Mouse (Mus musculus): ENCODE measurements around the gene Smap1. TPM values are rescaled to one million over a fixed set of nuclear protein-coding genes. Genes with fewer than 3 reads are reported as not detected.

Smap1 gene
- polyA plus RNA-seq, 1 experiment from 2014 or later: 48.4 TPM

GRCm38 (mm10) chr1:23902736-23903135 is 19.4 kb downstream of the Smap1 start:
- H3K4me1 ChIP-seq (replicated peaks; ENCODE audit: control insufficient read depth, insufficient read depth, low read length): peaks cover 16% of the 10 kb centered on the region
- H3K36me3 ChIP-seq (ENCODE audit: control insufficient read depth, insufficient read depth, low read length): no peaks in the 10 kb centered on the region
- H3K27ac ChIP-seq (ENCODE audit: low read depth, low read length): no peak overlapping the region
- ATAC-seq (replicated peaks; ENCODE audit: low FRiP score): no peak
- H3K4me3 ChIP-seq (ENCODE audit: low read depth, low read length): no peak overlapping the region
- DNase-seq (ENCODE audit: low spot score): no peak
- WGBS: 72% methylated on average over 2 of the region's 2 CpGs
- H3K4me2 ChIP-seq: no peak overlapping the region
- H3K9me3 ChIP-seq (ENCODE audit: control insufficient read depth, low read length): no peaks in the 10 kb centered on the region
- no peak overlapping the region for H3K9ac ChIP-seq (ENCODE audit: low read depth, low read length)
- no peaks in the 10 kb centered on the region for H3K27me3 ChIP-seq (replicated peaks; ENCODE audit: control insufficient read depth, insufficient read depth, low read length)

- ATAC-seq (replicated peaks; ENCODE audit: low FRiP score) (peak; percentile 84), DNase-seq (ENCODE audit: low spot score) (no peak)
- H3K27ac ChIP-seq (ENCODE audit: low read depth, low read length): peak overlapping the region; percentile 48; the same call in 1 of the 2 replicates
- H3K27me3 ChIP-seq (replicated peaks; ENCODE audit: control insufficient read depth, insufficient read depth, low read length): no peaks in the 10 kb centered on the region
- peak overlapping the region; percentile 41 for H3K4me2 ChIP-seq
- no peak overlapping the region for H3K4me3 ChIP-seq (ENCODE audit: low read depth, low read length)
- no peak overlapping the region for H3K9ac ChIP-seq (ENCODE audit: low read depth, low read length)
- H3K4me1 ChIP-seq (replicated peaks; ENCODE audit: control insufficient read depth, insufficient read depth, low read length): peaks cover 16% of the 10 kb centered on the region
- no peaks in the 10 kb centered on the region for H3K9me3 ChIP-seq (ENCODE audit: control insufficient read depth, low read length)
- H3K36me3 ChIP-seq (ENCODE audit: control insufficient read depth, insufficient read depth, low read length): no peaks in the 10 kb centered on the region
- WGBS: 49% methylated on average over 5 of the region's 5 CpGs
Measured at GRCm38 (mm10) chr1:23899647-23900020, 22.5 kb downstream of the Smap1 start.

GRCm38 (mm10) chr1:23899020-23899646 is 23.0 kb downstream of the Smap1 start:
- Histone ChIP-seq H3K27me3 (replicated peaks; ENCODE audit: control insufficient read depth, insufficient read depth, low read length) (no peaks in the 10 kb centered on the region), H3K4me3 (ENCODE audit: low read depth, low read length) (no peak overlapping the region), H3K9ac (ENCODE audit: low read depth, low read length) (no peak overlapping the region), H3K27ac (ENCODE audit: low read depth, low read length) (peak overlapping the region; percentile 48), H3K36me3 (ENCODE audit: control insufficient read depth, insufficient read depth, low read length) (no peaks in the 10 kb centered on the region), H3K4me1 (replicated peaks; ENCODE audit: control insufficient read depth, insufficient read depth, low read length) (peaks cover 16% of the 10 kb centered on the region), H3K9me3 (ENCODE audit: control insufficient read depth, low read length) (no peaks in the 10 kb centered on the region), H3K4me2 (peak overlapping the region; percentile 41)
- DNase-seq (ENCODE audit: low spot score) (no peak), ATAC-seq (replicated peaks; ENCODE audit: low FRiP score) (peak; percentile 64)
- 37% methylated on average over 3 of the region's 3 CpGs for WGBS

- no peak overlapping the region for H3K4me2 ChIP-seq
- 66% methylated on average over 1 of the region's 1 CpGs for WGBS
- no peak for ATAC-seq (replicated peaks; ENCODE audit: low FRiP score)
- H3K4me3 ChIP-seq (ENCODE audit: low read depth, low read length): no peak overlapping the region
- H3K36me3 ChIP-seq (ENCODE audit: control insufficient read depth, insufficient read depth, low read length): no peaks in the 10 kb centered on the region
- no peaks in the 10 kb centered on the region; the same call in 1 of the 2 replicates for H3K4me1 ChIP-seq (replicated peaks; ENCODE audit: control insufficient read depth, insufficient read depth, low read length)
- no peak overlapping the region for H3K9ac ChIP-seq (ENCODE audit: low read depth, low read length)
- DNase-seq (ENCODE audit: low spot score): no peak
- no peaks in the 10 kb centered on the region for H3K27me3 ChIP-seq (replicated peaks; ENCODE audit: control insufficient read depth, insufficient read depth, low read length)
- H3K9me3 ChIP-seq (ENCODE audit: control insufficient read depth, low read length): no peaks in the 10 kb centered on the region
- no peak overlapping the region for H3K27ac ChIP-seq (ENCODE audit: low read depth, low read length)
Measured at GRCm38 (mm10) chr1:23892072-23892471, 30.0 kb downstream of the Smap1 start.

GRCm38 (mm10) chr1:23884914-23885313 is 37.2 kb downstream of the Smap1 start:
- no peak overlapping the region for H3K4me3 ChIP-seq (ENCODE audit: low read depth, low read length)
- no peaks in the 10 kb centered on the region for H3K36me3 ChIP-seq (ENCODE audit: control insufficient read depth, insufficient read depth, low read length)
- H3K27ac ChIP-seq (ENCODE audit: low read depth, low read length): no peak overlapping the region
- no peaks in the 10 kb centered on the region for H3K9me3 ChIP-seq (ENCODE audit: control insufficient read depth, low read length)
- WGBS: 93% methylated on average over 7 of the region's 7 CpGs
- H3K9ac ChIP-seq (ENCODE audit: low read depth, low read length): no peak overlapping the region
- ATAC-seq (replicated peaks; ENCODE audit: low FRiP score): no peak
- H3K4me1 ChIP-seq (replicated peaks; ENCODE audit: control insufficient read depth, insufficient read depth, low read length): no peaks in the 10 kb centered on the region; the same call in 1 of the 2 replicates
- no peak overlapping the region for H3K4me2 ChIP-seq
- no peaks in the 10 kb centered on the region for H3K27me3 ChIP-seq (replicated peaks; ENCODE audit: control insufficient read depth, insufficient read depth, low read length)
- no peak for DNase-seq (ENCODE audit: low spot score)

GRCm38 (mm10) chr1:23884087-23884668 is 37.9 kb downstream of the Smap1 start:
- Histone ChIP-seq H3K27ac (ENCODE audit: low read depth, low read length) (no peak overlapping the region), H3K36me3 (ENCODE audit: control insufficient read depth, insufficient read depth, low read length) (no peaks in the 10 kb centered on the region), H3K9ac (ENCODE audit: low read depth, low read length) (no peak overlapping the region), H3K4me1 (replicated peaks; ENCODE audit: control insufficient read depth, insufficient read depth, low read length) (no peaks in the 10 kb centered on the region; the same call in 1 of the 2 replicates), H3K4me2 (no peak overlapping the region), H3K9me3 (ENCODE audit: control insufficient read depth, low read length) (no peaks in the 10 kb centered on the region), H3K27me3 (replicated peaks; ENCODE audit: control insufficient read depth, insufficient read depth, low read length) (no peaks in the 10 kb centered on the region), H3K4me3 (ENCODE audit: low read depth, low read length) (no peak overlapping the region)
- peak; percentile 49; the same call in 1 of the 2 replicates for ATAC-seq (replicated peaks; ENCODE audit: low FRiP score)
- 81% methylated on average over 2 of the region's 2 CpGs for WGBS
- DNase-seq (ENCODE audit: low spot score): no peak

GRCm38 (mm10) chr1:23882681-23883080 is 39.4 kb downstream of the Smap1 start:
- Histone ChIP-seq H3K36me3 (ENCODE audit: control insufficient read depth, insufficient read depth, low read length) (no peaks in the 10 kb centered on the region), H3K4me1 (replicated peaks; ENCODE audit: control insufficient read depth, insufficient read depth, low read length) (no peaks in the 10 kb centered on the region; the same call in 1 of the 2 replicates), H3K27me3 (replicated peaks; ENCODE audit: control insufficient read depth, insufficient read depth, low read length) (no peaks in the 10 kb centered on the region), H3K9ac (ENCODE audit: low read depth, low read length) (no peak overlapping the region), H3K27ac (ENCODE audit: low read depth, low read length) (no peak overlapping the region), H3K4me3 (ENCODE audit: low read depth, low read length) (no peak overlapping the region), H3K9me3 (ENCODE audit: control insufficient read depth, low read length) (no peaks in the 10 kb centered on the region), H3K4me2 (no peak overlapping the region)
- no peak for DNase-seq (ENCODE audit: low spot score)
- no peak for ATAC-seq (replicated peaks; ENCODE audit: low FRiP score)
- whole genome bisulfite sequencing: 94% methylated on average over 1 of the region's 1 CpGs

- Histone ChIP-seq H3K27ac (ENCODE audit: low read depth, low read length) (no peak overlapping the region), H3K9ac (ENCODE audit: low read depth, low read length) (no peak overlapping the region), H3K4me2 (no peak overlapping the region), H3K36me3 (ENCODE audit: control insufficient read depth, insufficient read depth, low read length) (peaks cover 4% of the 10 kb centered on the region; the same call in 1 of the 2 replicates), H3K4me1 (replicated peaks; ENCODE audit: control insufficient read depth, insufficient read depth, low read length) (no peaks in the 10 kb centered on the region), H3K9me3 (ENCODE audit: control insufficient read depth, low read length) (no peaks in the 10 kb centered on the region), H3K27me3 (replicated peaks; ENCODE audit: control insufficient read depth, insufficient read depth, low read length) (no peaks in the 10 kb centered on the region), H3K4me3 (ENCODE audit: low read depth, low read length) (no peak overlapping the region)
- no peak for ATAC-seq (replicated peaks; ENCODE audit: low FRiP score)
- WGBS: 100% methylated on average over 1 of the region's 1 CpGs
- no peak for DNase-seq (ENCODE audit: low spot score)
Measured at GRCm38 (mm10) chr1:23872194-23872593, 49.9 kb downstream of the Smap1 start.

GRCm38 (mm10) chr1:23867350-23867862 is 54.7 kb downstream of the Smap1 start:
- H3K27ac ChIP-seq (ENCODE audit: low read depth, low read length): no peak overlapping the region
- ATAC-seq (replicated peaks; ENCODE audit: low FRiP score) (no peak), DNase-seq (ENCODE audit: low spot score) (no peak)
- no peak overlapping the region for H3K9ac ChIP-seq (ENCODE audit: low read depth, low read length)
- no peaks in the 10 kb centered on the region for H3K9me3 ChIP-seq (ENCODE audit: control insufficient read depth, low read length)
- H3K36me3 ChIP-seq (ENCODE audit: control insufficient read depth, insufficient read depth, low read length): no peaks in the 10 kb centered on the region
- H3K4me3 ChIP-seq (ENCODE audit: low read depth, low read length): no peak overlapping the region
- no peak overlapping the region for H3K4me2 ChIP-seq
- WGBS: 69% methylated on average over 2 of the region's 2 CpGs
- H3K4me1 ChIP-seq (replicated peaks; ENCODE audit: control insufficient read depth, insufficient read depth, low read length): no peaks in the 10 kb centered on the region
- no peaks in the 10 kb centered on the region for H3K27me3 ChIP-seq (replicated peaks; ENCODE audit: control insufficient read depth, insufficient read depth, low read length)
